Comparison of ENCODE assay signal across 8 mouse cellular contexts in genomic region chr15:98108297-98109152, GRCm38 (mm10). TPM values are rescaled to one million over a fixed set of nuclear protein-coding genes. Genes with fewer than 3 reads are reported as not detected.
DNase-seq lines count a peak whose midpoint lies in the region; ATAC-seq lines count a peak whose summit lies in the region.

No protein-coding gene starts in this region.

- H3K27me3 ChIP-seq in embryonic facial prominence, embryonic 13.5 days: no peaks in the 10 kb centered on the region
- H3K27me3 ChIP-seq in limb, embryonic 10.5 days (ENCODE audit: low read depth, poor library complexity, severe bottlenecking): no peaks in the 10 kb centered on the region
- 0 out of 2 replicates have a peak, but pooled peaks cover 5% of the 10 kb centered on the region for H3K27me3 ChIP-seq in midbrain, embryonic 12.5 days

- peak overlapping the region; percentile 70 for H3K4me3 ChIP-seq in embryonic facial prominence, embryonic 13.5 days
- H3K4me3 ChIP-seq in limb, embryonic 10.5 days: peak overlapping the region; percentile 76
- peak overlapping the region; percentile 68 for H3K4me3 ChIP-seq in midbrain, embryonic 12.5 days

- peak overlapping the region; percentile 79 for H3K4me2 ChIP-seq in embryonic facial prominence, embryonic 13.5 days
- peak overlapping the region; percentile 86 for H3K4me2 ChIP-seq in midbrain, embryonic 12.5 days (replicated peaks)

- peak; percentile 93 for DNase-seq in 416B (ENCODE audit: low read depth)
- peak; percentile 43 to 64 for DNase-seq in adrenal gland, postnatal 4 days (ENCODE audit: low spot score in 2 of 2)
- DNase-seq in heart, adult 18-20 months: peak; percentile 91 to 93
- peak; percentile 86 for DNase-seq in kidney, adult 18-20 months
- peak; percentile 84 for DNase-seq in limb, embryonic 10.5 days (ENCODE audit: low spot score)
- peak; percentile 63 for DNase-seq in spleen, adult 12 weeks (ENCODE audit: low spot score)

- H3K9ac ChIP-seq in embryonic facial prominence, embryonic 13.5 days: peak overlapping the region; percentile 88
- peak overlapping the region; percentile 74 for H3K9ac ChIP-seq in midbrain, embryonic 12.5 days (replicated peaks)

- H3K4me1 ChIP-seq in embryonic facial prominence, embryonic 13.5 days: peaks cover 25% of the 10 kb centered on the region
- peaks cover 26% of the 10 kb centered on the region for H3K4me1 ChIP-seq in limb, embryonic 10.5 days
- H3K4me1 ChIP-seq in midbrain, embryonic 12.5 days: peaks cover 24% of the 10 kb centered on the region

- no peaks in the 10 kb centered on the region for H3K9me3 ChIP-seq in embryonic facial prominence, embryonic 13.5 days
- H3K9me3 ChIP-seq in limb, embryonic 10.5 days (replicated peaks): no peaks in the 10 kb centered on the region
- no peaks in the 10 kb centered on the region for H3K9me3 ChIP-seq in midbrain, embryonic 12.5 days

- H3K27ac ChIP-seq in embryonic facial prominence, embryonic 13.5 days: peak overlapping the region; percentile 87
- peak overlapping the region; percentile 94 for H3K27ac ChIP-seq in limb, embryonic 10.5 days
- peak overlapping the region; percentile 79 for H3K27ac ChIP-seq in midbrain, embryonic 12.5 days (replicated peaks)

- H3K36me3 ChIP-seq in embryonic facial prominence, embryonic 13.5 days: peaks cover 17% of the 10 kb centered on the region
- peaks cover 16% of the 10 kb centered on the region for H3K36me3 ChIP-seq in limb, embryonic 10.5 days
- H3K36me3 ChIP-seq in midbrain, embryonic 12.5 days: peaks cover 13% of the 10 kb centered on the region

- ATAC-seq in embryonic facial prominence, embryonic 13.5 days (ENCODE audit: insufficient number of reproducible peaks, insufficient read depth, low FRiP score, low TSS enrichment, low read depth): peak; percentile 90
- ATAC-seq in midbrain, embryonic 12.5 days (ENCODE audit: low FRiP score, low read depth): peak; percentile 95

- WGBS in embryonic facial prominence, embryonic 13.5 days: 1% methylated on average over 37 of the region's 37 CpGs
- WGBS in limb, embryonic 10.5 days: 5% methylated on average over 37 of the region's 37 CpGs
- WGBS in midbrain, embryonic 12.5 days: 5% methylated on average over 37 of the region's 37 CpGs

RNA-seq across cellular contexts. Expression of gene Senp1, which starts 15.0 kb away (rescaled TPM):
- total RNA-seq in adrenal gland, postnatal 4 days (2021): 10 to 100 TPM; 26.0 to 28.8 TPM
- polyA plus RNA-seq in embryonic facial prominence, embryonic 13.5 days (2015; fragmentation: Nextera tagmentation; extraction: Ambion mirVana): 36.5 and 42.1 TPM in 2 replicates
- 1 to 10 TPM; 8.5 to 9.5 TPM for total RNA-seq in heart, adult 18-20 months (2021)
- 46.8 and 51.6 TPM in 2 replicates for polyA plus RNA-seq in limb, embryonic 10.5 days (2016; fragmentation: Nextera tagmentation; extraction: Ambion mirVana)
- 41.4 and 41.6 TPM in 2 replicates for polyA plus RNA-seq in midbrain, embryonic 12.5 days (2016; fragmentation: Nextera tagmentation; extraction: Ambion mirVana)

RNA-seq across cellular contexts. Expression of gene Pfkm, which starts 16.1 kb away (rescaled TPM):
- 10 to 100 TPM; 76.5 to 88.7 TPM for total RNA-seq in adrenal gland, postnatal 4 days (2021)
- polyA plus RNA-seq in embryonic facial prominence, embryonic 13.5 days (2015; fragmentation: Nextera tagmentation; extraction: Ambion mirVana): 43.0 and 47.0 TPM in 2 replicates
- 1,000 to 10,000 TPM in 1 of 2 experiments, 100 to 1,000 TPM in 1; 867 to 1,020 TPM for total RNA-seq in heart, adult 18-20 months (2021)
- 36.3 and 42.9 TPM in 2 replicates for polyA plus RNA-seq in limb, embryonic 10.5 days (2016; fragmentation: Nextera tagmentation; extraction: Ambion mirVana)
- 52.1 and 54.8 TPM in 2 replicates for polyA plus RNA-seq in midbrain, embryonic 12.5 days (2016; fragmentation: Nextera tagmentation; extraction: Ambion mirVana)

RNA-seq across cellular contexts. Expression of gene Asb8, which starts 56.9 kb away (rescaled TPM):
- total RNA-seq in adrenal gland, postnatal 4 days (2021): 10 to 100 TPM; 48.6 to 50.3 TPM
- 49.2 and 55.3 TPM in 2 replicates for polyA plus RNA-seq in embryonic facial prominence, embryonic 13.5 days (2015; fragmentation: Nextera tagmentation; extraction: Ambion mirVana)
- 100 to 1,000 TPM; 107 to 122 TPM for total RNA-seq in heart, adult 18-20 months (2021)
- polyA plus RNA-seq in limb, embryonic 10.5 days (2016; fragmentation: Nextera tagmentation; extraction: Ambion mirVana): 36.1 and 40.4 TPM in 2 replicates
- polyA plus RNA-seq in midbrain, embryonic 12.5 days (2016; fragmentation: Nextera tagmentation; extraction: Ambion mirVana): 42.5 and 45.0 TPM in 2 replicates

RNA-seq across cellular contexts. Expression of gene Ccdc184, which starts 58.4 kb away (rescaled TPM):
- 1 to 10 TPM; 2.0 TPM for total RNA-seq in adrenal gland, postnatal 4 days (2021)
- polyA plus RNA-seq in embryonic facial prominence, embryonic 13.5 days (2015; fragmentation: Nextera tagmentation; extraction: Ambion mirVana): 1.1 and 1.9 TPM in 2 replicates
- total RNA-seq in heart, adult 18-20 months (2021): under 1 TPM; 0.39 to 0.50 TPM
- 0.11 and 0.33 TPM in 2 replicates for polyA plus RNA-seq in limb, embryonic 10.5 days (2016; fragmentation: Nextera tagmentation; extraction: Ambion mirVana)
- polyA plus RNA-seq in midbrain, embryonic 12.5 days (2016; fragmentation: Nextera tagmentation; extraction: Ambion mirVana): 23.3 and 23.4 TPM in 2 replicates

Comparison
In these comparisons a context has a peak if more than half of its experiments do, and no peak if none do; other contexts are left out.
1. Peak in every context shown above with its lines: DNase-seq, ATAC-seq, H3K4me3 ChIP-seq and H3K27ac ChIP-seq.